Mouse (Mus musculus) heart, adult 2 months (tissue): Measurements from ENCODE around the gene Senp6.

Source experiments
- CTCF ChIP-seq: fragments of 200-600 bp; IDR thresholded peaks from 2 replicates; pipeline ENCODE4 v1.8.1; 2022; ENCODE audit warnings: antibody characterized with exemption, mild to moderate bottlenecking, moderate library complexity
- EP300 ChIP-seq: fragments of 200-500 bp; IDR thresholded peaks from 2 replicates; pipeline ENCODE4 v1.6.1; 2011; ENCODE audit warnings: low read depth, low read length, control low read depth; ENCODE audit not compliant: insufficient read depth
- POLR2A ChIP-seq: fragments of 200-500 bp; IDR thresholded peaks from 2 replicates; pipeline ENCODE4 v1.6.1; 2011; ENCODE audit warnings: mild to moderate bottlenecking, low read depth, low read length, control low read depth; ENCODE audit not compliant: insufficient read depth

DNA sequence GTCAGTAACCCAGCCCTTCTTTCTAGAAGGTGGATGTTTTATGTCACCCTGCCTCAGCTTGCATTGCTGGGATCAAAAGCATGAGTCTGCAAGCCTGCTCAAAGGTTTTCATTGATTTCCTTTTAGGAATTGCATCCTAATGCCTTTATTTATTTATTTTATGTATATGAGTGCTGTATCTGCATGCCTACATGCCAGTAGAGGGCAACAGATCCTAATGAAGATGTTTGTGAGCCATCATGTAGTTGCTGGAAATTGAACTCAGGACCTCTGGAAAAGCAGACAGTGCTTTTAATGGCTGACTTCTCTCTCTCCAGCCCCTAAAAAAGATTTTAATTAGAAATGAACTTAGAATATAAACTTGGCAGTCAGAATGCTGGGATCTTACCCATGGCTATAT, 8.2 kb downstream of the Senp6 start:
- TF ChIP-seq CTCF (peak; percentile 60), POLR2A (no peak), EP300 (no peak)
